Mouse (Mus musculus): ENCODE results near the gene Tcap.

DNA sequence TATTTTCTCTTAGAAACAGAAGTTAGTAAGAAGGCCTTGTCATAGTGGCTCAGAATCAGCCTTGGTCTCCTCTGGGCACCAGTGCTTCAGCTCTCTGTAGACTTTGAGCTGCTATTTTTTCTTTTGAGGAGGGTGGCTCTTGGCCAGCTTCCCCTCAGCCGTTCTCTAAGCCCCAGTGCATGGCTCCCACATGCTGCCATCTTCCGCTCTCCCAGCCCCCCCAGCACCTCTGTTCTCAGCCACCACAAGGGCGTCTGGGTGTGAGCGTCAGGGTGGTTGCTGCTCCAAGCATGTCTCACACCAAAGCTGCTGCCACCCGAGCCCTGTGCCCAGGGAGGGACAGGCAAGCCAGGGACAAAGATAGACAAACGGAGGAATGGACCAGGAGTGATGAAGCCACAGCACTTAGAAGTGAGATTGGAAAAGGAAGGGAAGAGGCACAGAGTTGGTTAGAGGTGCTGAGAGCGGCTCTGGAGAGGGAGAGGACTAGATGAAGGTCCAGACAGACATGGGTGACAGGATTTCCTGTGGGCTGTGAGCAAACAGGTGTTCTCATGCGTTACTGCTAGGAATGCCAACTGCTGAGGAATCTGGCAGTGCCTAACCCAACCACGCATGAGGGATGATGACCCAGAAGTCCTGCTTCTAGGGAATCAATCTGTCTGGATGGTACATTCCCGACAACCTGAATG, 16.3 kb upstream of the Tcap start:
- TF ChIP-seq CTCF (conservative IDR thresholded peaks at IDR 0.05; ENCODE audit: insufficient read depth, insufficient read length, low read depth, low read length) (no peak), POLR2A (IDR thresholded peaks at IDR 0.05; ENCODE audit: low read depth, low read length) (no peak)

Measured in kidney, adult 2 months (tissue).